Mouse (Mus musculus) thymus, adult 2 months (tissue): ENCODE measurements around the gene Cfap221. TPM values are rescaled to one million over a fixed set of nuclear protein-coding genes. Genes with fewer than 3 reads are reported as not detected.

Source experiments
- DNase-seq: peaks from one replicate; pipeline ENCODE4 v3.0.0; 2021
- H3K27ac ChIP-seq: fragments of 200-500 bp; 2 replicates; pipeline ENCODE4 v1.5.1; 2012; ENCODE audit warnings: low read length, control low read depth; ENCODE audit not compliant: control insufficient read depth, insufficient read depth
- H3K27me3 ChIP-seq: fragments of 200-500 bp; 2 replicates; pipeline ENCODE4 v1.6.1; 2012; ENCODE audit warnings: mild to moderate bottlenecking, low read length, moderate library complexity, mixed read lengths; ENCODE audit not compliant: control insufficient read depth, insufficient read depth
- H3K36me3 ChIP-seq: fragments of 200-500 bp; 2 replicates; pipeline ENCODE4 v1.6.1; 2012; ENCODE audit warnings: mild to moderate bottlenecking, low read length, moderate library complexity; ENCODE audit not compliant: control insufficient read depth, insufficient read depth
- H3K4me1 ChIP-seq: fragments of 200-500 bp; replicated peaks from 2 replicates; pipeline ENCODE4 v1.6.1; 2012; ENCODE audit warnings: low read length; ENCODE audit not compliant: control insufficient read depth, insufficient read depth
- H3K4me3 ChIP-seq: fragments of 200-500 bp; 2 replicates; pipeline ENCODE4 v1.5.1; 2012; ENCODE audit warnings: mild to moderate bottlenecking, low read length, control low read depth, moderate library complexity; ENCODE audit not compliant: control insufficient read depth, insufficient read depth
- CTCF ChIP-seq: fragments of 200-500 bp; IDR thresholded peaks from 2 replicates; pipeline ENCODE4 v1.5.1; 2012; ENCODE audit warnings: mild to moderate bottlenecking, control low read depth, low read length, moderate library complexity, borderline replicate concordance; ENCODE audit not compliant: control insufficient read depth, poor library complexity, insufficient read depth; ENCODE audit errors: extremely low read depth
- POLR2A ChIP-seq: fragments of 200-500 bp; IDR thresholded peaks from 2 replicates; pipeline ENCODE4 v1.6.1; 2012; ENCODE audit warnings: mild to moderate bottlenecking, low read length, control low read depth, moderate library complexity; ENCODE audit not compliant: control insufficient read depth, poor library complexity, insufficient read depth; ENCODE audit errors: extremely low read depth
- WGBS: fragments of 180-500 bp; shearing (Covaris S2); methylation state at CpG from one replicate; pipeline ENCODE4 v1.1.7; 2018; 5-methylcytosine and 5-hydroxymethylcytosine counted together
- polyA plus RNA-seq: library from polyadenylated mRNA; depleted of rRNA; stranded (reverse); fragments of >200 nt; gene quantifications from 2 replicates; pipeline ENCODE4 v1.2.3, GENCODE M21; 2012

The Cfap221 gene
- polyA plus RNA-seq, 1 experiment = not detected

- Histone ChIP-seq H3K4me1 (no peaks in the 10 kb centered on the region), H3K27ac (no peak overlapping the region), H3K36me3 (no peaks in the 10 kb centered on the region), H3K4me3 (no peak overlapping the region), H3K27me3 (peaks cover 6% of the 10 kb centered on the region; the same call in 1 of the 2 replicates)
- DNase-seq = no peak
- 56% methylated on average over 11 of the region's 11 CpGs for WGBS
- TF ChIP-seq POLR2A = no peak
- no peak for TF ChIP-seq CTCF
Observed at GRCm38 (mm10) chr1:120007851-120008588, 11.0 kb upstream of the Cfap221 start.

- H3K4me3 ChIP-seq = no peak within 1 kb of the TSS
- DNase-seq = no peak
- H3K4me1 ChIP-seq = no peaks in the 10 kb centered on the region
- no peak within 1 kb of the TSS for H3K27ac ChIP-seq
- no peaks in the 10 kb centered on the region for H3K36me3 ChIP-seq
- no peak for TF ChIP-seq POLR2A
- no peak for TF ChIP-seq CTCF
- WGBS = 10% methylated on average over 39 of the region's 39 CpGs
- H3K27me3 ChIP-seq = peaks cover 6% of the 10 kb centered on the region; the same call in 1 of the 2 replicates
Observed at GRCm38 (mm10) chr1:120006844-120007790, 10.1 kb upstream of the Cfap221 start, which contains the start of gene Sctr. Gene Sctr, plus strand, starts transcription at chr1:120006894.

GRCm38 (mm10) chr1:119997644-119998043 lies 610 bp upstream of the Cfap221 start:
- Histone ChIP-seq H3K27me3 (no peaks in the 10 kb centered on the region), H3K27ac (no peak overlapping the region), H3K4me3 (no peak overlapping the region), H3K4me1 (peaks cover 6% of the 10 kb centered on the region), H3K36me3 (no peaks in the 10 kb centered on the region)
- no peak for DNase-seq
- WGBS = 63% methylated on average over 5 of the region's 5 CpGs
- TF ChIP-seq CTCF (no peak), POLR2A (no peak)

GRCm38 (mm10) chr1:119986555-119986954 lies 10.5 kb downstream of the Cfap221 start:
- H3K4me1 ChIP-seq = no peaks in the 10 kb centered on the region
- no peak overlapping the region for H3K27ac ChIP-seq
- no peaks in the 10 kb centered on the region for H3K27me3 ChIP-seq
- no peak for DNase-seq
- no peaks in the 10 kb centered on the region for H3K36me3 ChIP-seq
- no peak overlapping the region for H3K4me3 ChIP-seq
- no peak for TF ChIP-seq CTCF
- TF ChIP-seq POLR2A = no peak
- WGBS = 88% methylated on average over 5 of the region's 5 CpGs

- no peaks in the 10 kb centered on the region for H3K27me3 ChIP-seq
- no peak overlapping the region for H3K27ac ChIP-seq
- no peak for TF ChIP-seq CTCF
- TF ChIP-seq POLR2A = no peak
- WGBS = 86% methylated on average over 4 of the region's 4 CpGs
- no peak for DNase-seq
- H3K36me3 ChIP-seq = no peaks in the 10 kb centered on the region
- H3K4me1 ChIP-seq = no peaks in the 10 kb centered on the region
- H3K4me3 ChIP-seq = no peak overlapping the region
Observed at GRCm38 (mm10) chr1:119975141-119975540, 21.9 kb downstream of the Cfap221 start.

GRCm38 (mm10) chr1:119973117-119973516 lies 23.9 kb downstream of the Cfap221 start:
- no peaks in the 10 kb centered on the region for H3K27me3 ChIP-seq
- no peaks in the 10 kb centered on the region for H3K4me1 ChIP-seq
- H3K4me3 ChIP-seq = no peak overlapping the region
- H3K27ac ChIP-seq = no peak overlapping the region
- TF ChIP-seq CTCF (no peak), POLR2A (no peak)
- WGBS = 52% methylated on average over 4 of the region's 4 CpGs
- no peaks in the 10 kb centered on the region for H3K36me3 ChIP-seq
- DNase-seq = no peak
